23 mouse cellular contexts compared by ENCODE assay signal in the genomic region with DNA sequence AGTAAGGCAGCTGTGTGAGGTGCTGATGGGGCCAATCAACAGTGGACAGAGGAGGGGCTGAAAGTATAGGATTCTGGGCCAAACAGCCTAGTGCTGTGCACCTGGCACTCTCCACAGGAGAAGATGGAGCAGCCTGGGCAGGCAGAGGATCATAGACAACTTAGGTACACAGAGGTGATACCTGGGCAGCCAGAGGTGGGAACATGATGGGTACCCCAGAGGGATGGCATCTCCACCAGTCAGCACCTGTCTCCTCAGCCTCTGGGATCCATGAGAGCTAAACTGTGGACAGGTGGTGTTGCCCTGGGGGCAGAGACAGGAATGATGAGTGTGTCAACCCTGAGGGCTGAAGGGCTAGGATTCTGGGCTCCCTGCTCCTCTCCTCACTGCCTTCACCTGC.
"Had no signal": no experiment of that assay in that cellular context is flagged by ENCODE, and none has a peak within 500 bp of the region (broad histone marks: within the 10 kb centered on the region; RNA-seq: fewer than 3 reads in every experiment).

No protein-coding gene starts in this region.

- H3K36me3 ChIP-seq: heart, embryonic 12.5 days; hindbrain, embryonic 10.5 days; hindbrain, embryonic 12.5 days; intestine, embryonic 15.5 days; limb, embryonic 13.5 days had no signal

- H3K9ac ChIP-seq: heart, embryonic 12.5 days; hindbrain, embryonic 12.5 days; hindbrain, embryonic 14.5 days; intestine, embryonic 15.5 days; limb, embryonic 13.5 days had no signal

- DNase-seq: gastrocnemius, adult 2 months; gastrocnemius, postnatal 10 days; gastrocnemius, postnatal 25 days; heart, adult 2 months; heart, postnatal 10 days; heart, postnatal 4 days; kidney, adult 18-20 months; kidney, adult 8-10 months; kidney, postnatal 10 days; kidney, postnatal 4 days; left cerebral cortex, postnatal 4 days had no signal

- H3K4me1 ChIP-seq: hindbrain, embryonic 12.5 days had no signal

- H3K4me2 ChIP-seq: heart, embryonic 12.5 days; hindbrain, embryonic 12.5 days; hindbrain, embryonic 14.5 days; intestine, embryonic 15.5 days; limb, embryonic 13.5 days had no signal

- H3K27ac ChIP-seq: gastrocnemius, adult 2 months; heart, adult 2 months; hindbrain, embryonic 10.5 days; hindbrain, embryonic 12.5 days; hindbrain, embryonic 14.5 days; intestine, embryonic 15.5 days; layer of hippocampus, adult 2 months; left cerebral cortex, adult 2 months; limb, embryonic 13.5 days had no signal

- ATAC-seq: forebrain, embryonic 16.5 days; hindbrain, embryonic 16.5 days; inflammation-experienced regulatory T-cells, adult 6 months; intestine, embryonic 15.5 days; intestine, postnatal 0 days had no signal

- H3K4me3 ChIP-seq: heart, adult 2 months; heart, embryonic 12.5 days; hindbrain, embryonic 10.5 days; hindbrain, embryonic 12.5 days; intestine, embryonic 15.5 days; layer of hippocampus, adult 2 months; left cerebral cortex, adult 2 months; limb, embryonic 13.5 days had no signal

- H3K9me3 ChIP-seq: heart, embryonic 12.5 days; hindbrain, embryonic 10.5 days; hindbrain, embryonic 12.5 days; intestine, embryonic 15.5 days; limb, embryonic 13.5 days had no signal

- H3K27me3 ChIP-seq: heart, embryonic 12.5 days; intestine, embryonic 15.5 days had no signal
